Mouse (Mus musculus) MEL (cell line): ENCODE measurements around the gene Macf1.

ENCODE experiments used
- CTCF ChIP-seq, 3 experiments: IDR thresholded peaks in 2 of 3; conservative IDR thresholded peaks in 1 of 3; 2 replicates each; pipeline ENCODE4 v1.5.1; 2011 to 2012; ENCODE audit warnings: low read length in 3 of 3, low read depth in 2 of 3, mild to moderate bottlenecking in 2 of 3, improper control_type of control experiment in 1 of 3, inconsistent platforms in 1 of 3, mixed read lengths in 1 of 3, moderate library complexity in 1 of 3; ENCODE audit not compliant: control insufficient read depth in 1 of 3, insufficient read depth in 1 of 3, poor library complexity in 1 of 3, severe bottlenecking in 1 of 3
- ELF1 ChIP-seq: IDR thresholded peaks from 2 replicates; pipeline ENCODE4 v1.6.1; 2014; ENCODE audit warnings: low read depth, mild to moderate bottlenecking, inconsistent platforms, low read length, improper control_type of control experiment, moderate library complexity
- JUND ChIP-seq: IDR thresholded peaks from 2 replicates; pipeline ENCODE4 v1.6.1; 2011; ENCODE audit warnings: low read depth, mild to moderate bottlenecking, improper control_type of control experiment, low read length
- POLR2A ChIP-seq, 2 experiments: IDR thresholded peaks; 2 replicates each; pipeline ENCODE4 v1.6.1; 2011 to 2012; ENCODE audit warnings: low read length in 2 of 2, mild to moderate bottlenecking in 2 of 2, control low read depth in 1 of 2, improper control_type of control experiment in 1 of 2, low read depth in 1 of 2, moderate library complexity in 1 of 2; ENCODE audit not compliant: control insufficient read depth in 1 of 2, insufficient read depth in 1 of 2, poor library complexity in 1 of 2
- POLR2AphosphoS5 ChIP-seq: IDR thresholded peaks from 2 replicates; pipeline ENCODE4 v1.6.1; 2012; ENCODE audit warnings: low read depth, borderline replicate concordance, mild to moderate bottlenecking, inconsistent platforms, low read length, moderate library complexity, mixed read lengths

DNA sequence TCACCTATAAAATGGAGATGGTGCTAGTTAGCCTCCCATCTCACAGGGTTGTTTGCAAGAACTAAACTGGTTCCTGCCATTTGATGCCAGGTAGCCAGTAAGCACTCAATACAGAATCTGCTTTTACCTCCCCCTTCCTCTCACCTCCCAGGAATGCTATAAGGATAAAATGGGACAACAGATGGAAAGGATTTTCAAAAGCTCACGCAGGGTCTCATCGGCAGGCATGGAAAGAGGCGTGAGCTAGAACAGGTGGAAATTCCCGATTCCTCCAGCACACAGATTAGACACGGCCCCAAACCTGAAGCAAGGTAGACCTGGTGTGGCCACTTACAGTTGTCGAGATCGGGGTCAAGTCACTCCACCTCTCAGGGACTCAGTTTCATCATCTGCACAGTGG lies 886 bp upstream of the Macf1 start:
- TF ChIP-seq CTCF (IDR thresholded peaks at IDR 0.05 in 2 of 3, conservative IDR thresholded peaks at IDR 0.05 in 1 of 3; ENCODE audit: control insufficient read depth in 1 of 3, insufficient read depth in 1 of 3, low read depth in 2 of 3, low read length in 3 of 3, poor library complexity in 1 of 3, severe bottlenecking in 1 of 3), result no peak
- no peak for TF ChIP-seq ELF1
- no peak for TF ChIP-seq JUND
- TF ChIP-seq POLR2A (IDR thresholded peaks at IDR 0.05; ENCODE audit: control insufficient read depth in 1 of 2, insufficient read depth in 1 of 2, low read depth in 1 of 2, low read length in 2 of 2, poor library complexity in 1 of 2), result no peak
- no peak for TF ChIP-seq POLR2AphosphoS5
